Mouse (Mus musculus) kidney, adult 2 months (tissue): ENCODE data around the gene Arl14. TPM values are rescaled to one million over a fixed set of nuclear protein-coding genes. Genes with fewer than 3 reads are reported as not detected.

ENCODE experiments used
- DNase-seq: peaks from one replicate; pipeline ENCODE4 v3.0.0; 2021
- H3K27ac ChIP-seq: fragments of 200-500 bp; 2 replicates; pipeline ENCODE4 v1.5.1; 2012; ENCODE audit warnings: low read depth, low read length, control low read depth, inconsistent platforms; ENCODE audit not compliant: insufficient read depth
- H3K27me3 ChIP-seq: fragments of 200-500 bp; replicated peaks from 2 replicates; pipeline ENCODE4 v1.6.1; 2012; ENCODE audit warnings: mild to moderate bottlenecking, moderate library complexity, low read length, inconsistent platforms; ENCODE audit not compliant: control insufficient read depth, insufficient read depth
- H3K36me3 ChIP-seq: fragments of 200-500 bp; 2 replicates; pipeline ENCODE4 v1.6.1; 2012; ENCODE audit warnings: mild to moderate bottlenecking, moderate library complexity, low read length, inconsistent platforms; ENCODE audit not compliant: control insufficient read depth, insufficient read depth
- H3K4me1 ChIP-seq: fragments of 200-500 bp; 2 replicates; pipeline ENCODE4 v1.6.1; 2011; ENCODE audit warnings: low read length; ENCODE audit not compliant: control insufficient read depth, insufficient read depth
- H3K4me3 ChIP-seq: fragments of 200-500 bp; 2 replicates; pipeline ENCODE4 v1.5.1; 2011; ENCODE audit warnings: mild to moderate bottlenecking, low read depth, low read length, control low read depth; ENCODE audit not compliant: insufficient read depth
- CTCF ChIP-seq: fragments of 200-500 bp; conservative IDR thresholded peaks from 2 replicates; pipeline ENCODE4 v1.5.1; 2011; ENCODE audit warnings: low read depth, mild to moderate bottlenecking, control low read depth, low read length, moderate library complexity, mixed read lengths; ENCODE audit not compliant: insufficient read depth, insufficient read length
- POLR2A ChIP-seq: fragments of 200-500 bp; IDR thresholded peaks from one replicate; pipeline ENCODE4 v1.6.1; 2011; ENCODE audit warnings: low read depth, low read length, control low read depth
- WGBS: fragments of 180-500 bp; shearing (Covaris S2); methylation state at CpG from one replicate; pipeline ENCODE4 v1.1.7; 2018; 5-methylcytosine and 5-hydroxymethylcytosine counted together
- polyA plus RNA-seq: library from polyadenylated mRNA; depleted of rRNA; stranded (reverse); fragments of >200 nt; gene quantifications from 2 replicates; pipeline ENCODE4 v1.2.3, GENCODE M21; 2012

Arl14 gene
- polyA plus RNA-seq, 1 experiment = not detected

GRCm38 (mm10) chr3:69185244-69185643, 37.0 kb upstream of the Arl14 start:
- Histone ChIP-seq H3K4me1 (peaks cover 12% of the 10 kb centered on the region), H3K36me3 (no peaks in the 10 kb centered on the region), H3K4me3 (no peak overlapping the region), H3K27me3 (no peaks in the 10 kb centered on the region), H3K27ac (no peak overlapping the region)
- 75% methylated on average over 7 of the region's 7 CpGs for WGBS
- no peak; the same call in 1 of the 2 replicates for TF ChIP-seq CTCF
- TF ChIP-seq POLR2A = no peak
- DNase-seq = no peak

- Histone ChIP-seq H3K36me3 (no peaks in the 10 kb centered on the region), H3K27ac (no peak overlapping the region), H3K27me3 (no peaks in the 10 kb centered on the region), H3K4me3 (no peak overlapping the region), H3K4me1 (peaks cover 12% of the 10 kb centered on the region)
- TF ChIP-seq CTCF = no peak
- no peak for TF ChIP-seq POLR2A
- WGBS = 40% methylated on average over 4 of the region's 4 CpGs
- peak; percentile 26 for DNase-seq
Measured at GRCm38 (mm10) chr3:69186031-69186430, 36.2 kb upstream of the Arl14 start.

GRCm38 (mm10) chr3:69186643-69187042, 35.6 kb upstream of the Arl14 start:
- peaks cover 12% of the 10 kb centered on the region for H3K4me1 ChIP-seq
- 75% methylated on average over 16 of the region's 16 CpGs for WGBS
- H3K27ac ChIP-seq = no peak overlapping the region
- no peaks in the 10 kb centered on the region for H3K36me3 ChIP-seq
- no peak overlapping the region for H3K4me3 ChIP-seq
- peak; percentile 28 for DNase-seq
- no peak for TF ChIP-seq CTCF
- no peak for TF ChIP-seq POLR2A
- no peaks in the 10 kb centered on the region for H3K27me3 ChIP-seq

- WGBS = 91% methylated on average over 3 of the region's 3 CpGs
- no peak for DNase-seq
Measured at GRCm38 (mm10) chr3:69192995-69193394, 29.2 kb upstream of the Arl14 start.

GRCm38 (mm10) chr3:69194496-69194895, 27.7 kb upstream of the Arl14 start:
- DNase-seq = no peak
- Histone ChIP-seq H3K36me3 (no peaks in the 10 kb centered on the region), H3K27me3 (no peaks in the 10 kb centered on the region), H3K4me3 (no peak overlapping the region), H3K4me1 (no peaks in the 10 kb centered on the region), H3K27ac (no peak overlapping the region)
- TF ChIP-seq CTCF (no peak), POLR2A (no peak)
- 25% methylated on average over 9 of the region's 9 CpGs for WGBS

More at GRCm38 (mm10) chr3:69192995-69193394, 29.2 kb upstream of the Arl14 start:
- Histone ChIP-seq H3K27me3 (no peaks in the 10 kb centered on the region), H3K36me3 (no peaks in the 10 kb centered on the region), H3K4me3 (no peak overlapping the region), H3K27ac (no peak overlapping the region), H3K4me1 (no peaks in the 10 kb centered on the region)
- TF ChIP-seq POLR2A (no peak), CTCF (no peak)

- WGBS = 62% methylated on average over 8 of the region's 8 CpGs
- H3K4me1 ChIP-seq = no peaks in the 10 kb centered on the region
- no peaks in the 10 kb centered on the region for H3K36me3 ChIP-seq
- no peak for DNase-seq
- H3K4me3 ChIP-seq = no peak overlapping the region
- H3K27me3 ChIP-seq = no peaks in the 10 kb centered on the region
- TF ChIP-seq CTCF = no peak
- no peak for TF ChIP-seq POLR2A
- H3K27ac ChIP-seq = no peak overlapping the region
Measured at GRCm38 (mm10) chr3:69195251-69195650, 27.0 kb upstream of the Arl14 start.

GRCm38 (mm10) chr3:69198098-69198497, 24.1 kb upstream of the Arl14 start:
- no peaks in the 10 kb centered on the region; the same call in 1 of the 2 replicates for H3K4me1 ChIP-seq
- H3K36me3 ChIP-seq = no peaks in the 10 kb centered on the region
- TF ChIP-seq CTCF (no peak), POLR2A (no peak)
- WGBS = 54% methylated on average over 2 of the region's 2 CpGs
- no peaks in the 10 kb centered on the region for H3K27me3 ChIP-seq
- no peak overlapping the region for H3K27ac ChIP-seq
- peak; percentile 48 for DNase-seq
- H3K4me3 ChIP-seq = no peak overlapping the region

GRCm38 (mm10) chr3:69200251-69200650, 22.0 kb upstream of the Arl14 start:
- no peaks in the 10 kb centered on the region; the same call in 1 of the 2 replicates for H3K4me1 ChIP-seq
- TF ChIP-seq POLR2A (no peak), CTCF (no peak)
- H3K27me3 ChIP-seq = no peaks in the 10 kb centered on the region
- no peaks in the 10 kb centered on the region for H3K36me3 ChIP-seq
- WGBS = 31% methylated on average over 1 of the region's 1 CpGs
- H3K4me3 ChIP-seq = no peak overlapping the region
- peak; percentile 66 for DNase-seq
- no peak overlapping the region for H3K27ac ChIP-seq
